Mouse (Mus musculus) frontal cortex, adult (tissue): ENCODE results near the gene Sema6d.

ENCODE experiments used
- ATAC-seq: cut with Nextera tagmentation; 2 replicates; pipeline ENCODE4 v1.9.2; 2017; ENCODE audit warnings: mild to moderate bottlenecking, moderate library complexity, mixed read lengths; ENCODE audit not compliant: low TSS enrichment

Sema6d gene

GRCm38 (mm10) chr2:124467429-124467828, 377.7 kb downstream of the Sema6d start:
- ATAC-seq: no peak

DNA sequence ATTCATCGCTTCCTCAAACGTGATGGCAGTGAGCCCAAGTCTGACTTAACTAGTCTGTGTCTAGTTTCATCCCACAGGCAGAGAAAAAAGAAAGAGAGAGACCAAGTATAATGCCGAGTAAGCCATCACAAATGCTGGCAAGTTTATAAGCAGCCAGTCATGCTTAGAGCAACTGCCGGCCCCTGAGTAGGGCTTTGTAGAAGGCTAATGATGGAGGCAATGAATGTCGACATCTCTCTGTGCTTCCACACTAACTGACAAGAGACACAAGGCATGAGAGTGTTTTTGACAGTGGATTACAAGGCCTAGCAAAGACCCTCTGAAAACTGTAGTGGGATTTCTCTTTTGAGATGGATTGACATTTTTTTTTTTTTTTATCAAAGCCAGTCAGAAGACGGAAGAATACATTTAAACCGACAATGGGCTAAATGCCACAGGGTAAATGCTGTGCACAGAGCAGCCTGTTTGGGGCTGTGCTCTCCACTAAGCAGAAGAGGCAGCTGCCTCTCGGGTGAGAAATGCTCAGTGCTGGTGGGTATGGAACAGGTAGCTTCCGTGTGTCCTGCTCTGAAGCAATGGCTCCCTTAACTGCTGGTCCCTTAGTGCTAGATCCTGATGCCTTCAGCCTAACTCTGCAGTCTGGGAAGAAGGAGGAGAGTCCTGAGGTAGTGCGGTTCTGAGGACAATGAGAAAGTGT, 380.7 kb downstream of the Sema6d start:
- ATAC-seq: no peak

- ATAC-seq: no peak
These were observed 383.1 kb downstream of the Sema6d start for GRCm38 (mm10) chr2:124472674-124473507.

- ATAC-seq: no peak
These were observed 388.1 kb downstream of the Sema6d start for GRCm38 (mm10) chr2:124477904-124478303.

GRCm38 (mm10) chr2:124478526-124478925, 388.8 kb downstream of the Sema6d start:
- no peak for ATAC-seq

DNA sequence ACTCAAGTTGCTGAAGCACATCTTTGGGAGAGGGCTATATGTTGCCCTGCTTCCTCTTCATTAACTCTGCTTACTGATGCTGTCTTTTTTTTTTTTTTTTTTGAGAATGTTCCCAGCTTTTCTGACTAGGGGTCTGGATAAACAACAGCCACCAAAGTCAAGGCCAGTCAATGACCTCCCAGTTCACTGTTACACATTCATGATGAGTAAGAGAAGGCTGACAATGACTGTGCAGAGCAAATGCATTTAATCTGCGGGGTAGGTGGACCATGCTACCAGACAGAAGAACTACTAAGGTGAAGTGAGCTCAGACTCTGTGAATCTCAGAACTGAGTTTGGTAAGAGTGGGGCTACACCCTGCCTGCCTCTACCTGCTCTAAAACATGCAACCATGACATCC, 396.0 kb downstream of the Sema6d start:
- ATAC-seq: no peak

GRCm38 (mm10) chr2:124490010-124490801, 400.4 kb downstream of the Sema6d start:
- peak; percentile 34 for ATAC-seq

DNA sequence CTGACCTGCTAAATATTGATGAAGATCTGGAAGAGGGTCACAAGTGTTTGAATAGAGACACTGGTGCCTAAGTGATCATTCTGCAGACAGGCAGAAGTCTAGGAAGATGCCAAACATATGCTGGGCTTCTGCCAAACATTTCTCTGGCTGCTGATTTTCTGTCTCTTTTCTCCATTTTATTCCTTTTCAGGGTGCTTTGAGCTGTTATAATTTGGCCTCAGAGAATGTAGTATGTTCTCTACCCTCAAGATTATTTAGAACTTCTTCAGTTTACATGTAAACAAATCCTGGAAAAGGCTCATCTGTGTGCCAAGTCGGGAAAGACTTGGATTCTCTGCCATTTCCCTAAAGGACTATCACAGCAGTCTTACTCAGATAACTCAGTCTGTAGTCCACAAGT, 406.0 kb downstream of the Sema6d start:
- ATAC-seq: no peak

DNA sequence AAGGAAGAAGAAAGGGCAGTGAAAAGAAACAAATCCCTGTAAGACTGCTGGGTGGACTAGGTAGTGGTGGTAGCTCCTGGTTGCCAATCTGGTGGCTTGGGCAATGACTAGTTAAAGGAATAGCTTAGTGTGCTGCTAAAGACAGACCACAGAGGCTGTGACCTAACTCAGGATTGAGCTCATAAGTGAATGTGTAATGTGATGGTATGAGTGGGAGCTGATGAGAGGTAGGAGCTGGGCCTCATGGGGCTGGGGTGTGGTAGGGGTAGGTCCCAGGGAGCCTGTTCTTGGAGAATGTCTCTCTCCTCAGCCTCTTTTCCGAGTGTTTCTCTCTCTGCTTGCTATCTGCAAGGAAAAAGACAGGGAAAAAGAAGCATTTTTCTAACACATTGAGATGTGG, 409.9 kb downstream of the Sema6d start:
- ATAC-seq: no peak

DNA sequence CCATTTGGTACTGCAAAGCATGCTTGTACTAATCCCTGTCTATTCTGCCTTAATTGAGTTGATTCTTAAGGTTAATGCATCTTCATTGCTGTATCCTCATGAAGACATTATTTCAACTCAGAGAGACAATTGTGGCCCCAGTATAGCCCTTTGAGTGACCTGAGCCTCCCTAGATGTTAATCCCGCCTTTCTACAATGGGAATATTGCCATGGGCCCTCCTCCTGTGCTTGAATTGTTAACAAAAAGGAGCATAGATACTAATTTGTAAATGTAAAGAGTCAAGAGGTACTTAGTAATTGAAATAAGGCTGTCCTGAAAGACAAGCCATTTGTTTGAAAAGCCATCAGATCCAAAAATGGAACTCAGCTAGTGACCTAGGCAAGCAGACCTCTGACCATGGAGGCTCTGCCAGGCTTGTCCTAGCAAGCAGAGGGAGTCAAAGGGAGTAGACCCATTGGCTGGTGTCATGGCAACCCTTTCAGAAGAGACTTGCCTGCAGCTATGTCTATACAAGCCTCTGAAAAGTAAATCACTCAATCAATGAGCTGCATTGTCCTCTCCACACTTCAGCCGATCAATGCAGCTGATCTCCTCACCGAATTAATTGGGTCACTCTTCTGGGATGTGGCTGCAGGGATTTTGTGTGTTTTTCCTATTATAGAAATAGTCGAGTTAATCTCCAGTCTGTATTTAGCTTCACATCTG, 416.2 kb downstream of the Sema6d start:
- no peak for ATAC-seq

GRCm38 (mm10) chr2:124507804-124508203, 418.0 kb downstream of the Sema6d start:
- ATAC-seq: no peak

GRCm38 (mm10) chr2:124509479-124509878, 419.7 kb downstream of the Sema6d start:
- peak; percentile 94 for ATAC-seq

GRCm38 (mm10) chr2:124511826-124512225, 422.1 kb downstream of the Sema6d start:
- no peak for ATAC-seq

DNA sequence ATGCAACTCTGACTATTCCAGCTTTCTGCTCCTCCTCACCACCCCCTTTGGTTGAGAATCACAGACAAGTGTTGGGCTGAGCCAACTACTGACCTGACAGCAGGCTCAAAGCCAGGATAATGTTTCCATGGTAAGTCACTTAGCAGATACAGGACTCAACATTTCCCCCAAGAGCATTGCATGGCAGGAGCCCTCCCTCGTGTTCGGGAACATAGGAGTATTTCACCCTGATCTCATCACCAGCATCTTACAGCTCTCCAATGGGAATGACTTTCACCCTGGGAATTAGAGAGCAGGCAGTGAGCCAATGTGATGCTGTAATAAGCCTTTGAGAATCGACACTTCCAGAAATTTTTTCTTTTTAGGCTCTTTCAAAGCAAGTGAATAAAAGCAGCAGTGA, 432.7 kb downstream of the Sema6d start:
- ATAC-seq: no peak

GRCm38 (mm10) chr2:124523667-124524066, 433.9 kb downstream of the Sema6d start:
- ATAC-seq: no peak

DNA sequence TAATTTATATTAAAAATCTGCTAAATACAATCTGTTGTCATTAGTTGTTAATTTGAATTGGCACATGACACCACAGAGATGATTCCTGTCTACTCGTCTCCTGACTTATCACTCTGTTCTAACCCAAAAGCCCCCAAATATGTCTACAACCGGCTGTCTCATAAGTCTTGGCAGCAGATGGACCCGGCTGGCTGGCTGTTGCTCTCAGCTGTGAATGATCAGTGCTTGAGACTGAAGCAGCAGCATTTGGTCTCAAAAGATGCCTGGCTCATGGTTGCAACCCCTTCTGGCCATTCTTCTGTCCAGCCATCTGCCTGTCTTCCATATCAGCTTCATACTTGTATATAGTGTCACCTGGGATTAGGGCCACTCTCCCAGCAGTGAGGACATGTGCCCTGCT, 434.4 kb downstream of the Sema6d start:
- no peak for ATAC-seq

- ATAC-seq: no peak
These were observed 437.9 kb downstream of the Sema6d start for GRCm38 (mm10) chr2:124527641-124528040.

DNA sequence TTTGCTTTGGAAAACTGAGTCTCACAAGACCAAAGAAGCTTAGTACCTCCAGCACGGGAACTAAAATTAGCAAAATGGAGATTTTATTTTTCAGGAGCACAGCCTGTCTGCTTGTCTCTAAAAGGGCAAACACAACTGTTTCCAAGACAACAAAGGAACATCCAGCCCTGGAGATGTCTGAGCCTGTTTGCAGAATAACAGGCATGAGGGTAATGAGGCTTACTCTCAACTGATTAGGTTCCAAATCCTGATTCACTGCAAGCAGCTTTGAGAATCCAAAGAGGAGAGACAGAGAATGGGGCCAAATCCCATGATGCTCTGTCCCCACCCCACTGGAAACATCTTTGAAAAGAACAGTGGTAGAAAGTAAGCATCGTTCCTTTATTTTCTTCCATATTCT, 440.7 kb downstream of the Sema6d start:
- ATAC-seq: no peak

DNA sequence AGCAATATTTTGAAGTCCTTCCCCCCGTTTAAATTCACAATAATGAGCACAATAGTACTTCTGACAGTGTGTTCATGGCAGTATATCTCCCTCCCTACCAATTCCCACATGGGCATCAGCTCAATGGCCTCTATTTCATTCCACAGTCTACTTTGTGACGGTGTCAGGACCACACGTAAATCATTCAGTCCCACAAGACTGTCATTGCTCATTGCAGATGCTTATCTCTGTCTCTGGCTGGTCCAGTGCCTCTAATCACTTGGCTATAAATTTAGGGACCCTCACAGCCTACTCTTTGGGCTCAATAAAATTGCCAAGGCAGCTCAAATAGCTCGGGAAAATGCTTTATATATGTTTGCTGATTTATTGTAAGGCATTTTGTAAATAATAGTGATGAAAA, 441.3 kb downstream of the Sema6d start:
- ATAC-seq: no peak

DNA sequence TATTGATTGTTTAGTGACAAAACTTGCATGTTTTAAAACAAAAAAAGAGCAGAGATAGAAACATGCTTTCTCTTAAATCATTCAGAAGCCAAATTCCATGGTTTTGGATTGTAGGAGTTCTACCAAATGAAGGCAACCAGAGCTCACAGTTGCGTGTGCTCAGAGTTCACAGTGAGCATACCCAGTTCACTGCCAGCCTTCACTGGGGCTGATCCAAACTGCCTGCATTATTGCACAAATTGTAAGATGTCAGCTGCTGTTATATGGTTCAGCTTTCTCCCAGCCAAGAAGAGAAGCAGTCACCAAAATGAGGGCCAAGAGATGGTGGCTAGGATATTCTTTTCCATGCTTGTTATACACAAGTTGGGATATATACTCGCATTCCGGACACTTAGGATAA, 443.1 kb downstream of the Sema6d start:
- ATAC-seq: no peak

DNA sequence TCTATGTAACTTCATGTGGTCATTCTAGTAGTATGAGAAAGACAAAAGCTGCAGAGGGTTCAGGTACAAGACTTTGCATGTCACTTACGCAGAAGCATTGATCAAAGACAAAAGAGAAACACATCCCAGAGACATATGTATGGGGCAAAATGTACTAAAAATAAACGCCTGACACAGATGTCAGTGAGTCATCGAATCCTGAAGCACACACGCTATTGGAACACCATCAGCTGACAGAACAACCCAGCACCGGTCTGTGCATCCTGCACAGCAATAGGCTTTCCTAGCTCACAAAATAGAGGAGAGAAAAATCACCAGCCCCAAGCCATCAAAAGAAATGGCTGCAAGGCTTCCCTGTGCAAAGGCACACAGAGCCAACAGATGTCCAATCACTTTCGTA, 443.8 kb downstream of the Sema6d start:
- peak; percentile 80 for ATAC-seq

- peak; percentile 62; the same call in 1 of the 2 replicates for ATAC-seq
These were observed 460.5 kb downstream of the Sema6d start for GRCm38 (mm10) chr2:124550315-124550714.
